8 mouse cellular contexts compared by ENCODE assay signal in genomic region chr5:65390648-65391644, GRCm38 (mm10). TPM values are rescaled to one million over a fixed set of nuclear protein-coding genes. Genes with fewer than 3 reads are reported as not detected.
DNase-seq lines count a peak whose midpoint lies in the region; ATAC-seq and TF ChIP-seq lines count a peak whose summit lies in the region.

TSS of gene Rpl9 (minus strand) at chr5:65391444.
TSS of gene Lias (plus strand) at chr5:65391497.

- peak in 1 of 3 experiments; percentile 10; a peak in 1 of 6 replicates for TF ChIP-seq CTCF in MEL (IDR thresholded peaks at IDR 0.05 in 2 of 3, conservative IDR thresholded peaks at IDR 0.05 in 1 of 3; ENCODE audit: control insufficient read depth in 1 of 3, insufficient read depth in 1 of 3, low read depth in 2 of 3, low read length in 3 of 3, poor library complexity in 1 of 3, severe bottlenecking in 1 of 3)
- no peak for TF ChIP-seq CTCF in cerebellum, adult 2 months (IDR thresholded peaks at IDR 0.05; ENCODE audit: borderline replicate concordance, insufficient read depth, low read depth, low read length)
- no peak for TF ChIP-seq CTCF in forebrain, postnatal 0 days (IDR thresholded peaks at IDR 0.05; ENCODE audit: low read depth)

- peak; percentile 92 to 98 for TF ChIP-seq POLR2A in MEL (IDR thresholded peaks at IDR 0.05; ENCODE audit: control insufficient read depth in 1 of 2, insufficient read depth in 1 of 2, low read depth in 1 of 2, low read length in 2 of 2, poor library complexity in 1 of 2)
- peak; percentile 89 for TF ChIP-seq POLR2A in cerebellum, adult 2 months (IDR thresholded peaks at IDR 0.05; ENCODE audit: borderline replicate concordance, insufficient read depth, low read length)

- H3K4me3 ChIP-seq in MEL (ENCODE audit: control insufficient read depth in 1 of 2, insufficient read depth in 1 of 2, low read depth in 2 of 2, low read length in 2 of 2): peak within 1 kb of the TSS; percentile 72 to 96
- peak within 1 kb of the TSS; percentile 86 for H3K4me3 ChIP-seq in cerebellum, adult 2 months (replicated peaks; ENCODE audit: insufficient read depth, low read depth, low read length)
- H3K4me3 ChIP-seq in forebrain, postnatal 0 days (ENCODE audit: low read depth, low read length): peak within 1 kb of the TSS; percentile 72
- peak within 1 kb of the TSS; percentile 87 for H3K4me3 ChIP-seq in lung, embryonic 15.5 days

- H3K9ac ChIP-seq in MEL (ENCODE audit: control insufficient read depth, low read depth, low read length, poor library complexity, severe bottlenecking): peak within 1 kb of the TSS; percentile 96
- H3K9ac ChIP-seq in forebrain, postnatal 0 days: peak within 1 kb of the TSS; percentile 97
- H3K9ac ChIP-seq in lung, embryonic 15.5 days: peak within 1 kb of the TSS; percentile 98

- H3K27ac ChIP-seq in MEL (ENCODE audit: control insufficient read depth, low read depth, low read length): peak within 1 kb of the TSS; percentile 80
- H3K27ac ChIP-seq in cerebellum, adult 2 months (ENCODE audit: insufficient read depth, low read length): peak within 1 kb of the TSS; percentile 72
- H3K27ac ChIP-seq in forebrain, postnatal 0 days (ENCODE audit: low read depth, low read length): peak within 1 kb of the TSS; percentile 91
- peak within 1 kb of the TSS; percentile 76 for H3K27ac ChIP-seq in lung, embryonic 15.5 days

- peaks cover 31% of the 10 kb centered on the region for H3K79me2 ChIP-seq in MEL (ENCODE audit: control insufficient read depth, insufficient read depth, low read length, poor library complexity)

- DNase-seq in MEL (ENCODE audit: low read depth, low spot score): peak; percentile 99
- DNase-seq in cerebellum, adult 2 months: peak; percentile 99 to 100
- peak; percentile 99 for DNase-seq in forebrain, postnatal 0 days
- DNase-seq in heart, postnatal 4 days: peak; percentile 99
- DNase-seq in layer of hippocampus, adult 8-10 months (ENCODE audit: low spot score in 2 of 2): peak; percentile 98 to 99
- peak; percentile 99 for DNase-seq in ovary, adult 18-20 months (ENCODE audit: low spot score)
- DNase-seq in thymus, postnatal 0 days (ENCODE audit: low spot score): peak; percentile 98

- ATAC-seq in forebrain, postnatal 0 days: peak; percentile 98
- ATAC-seq in lung, embryonic 15.5 days (ENCODE audit: borderline replicate concordance, extremely low read depth, low FRiP score, low TSS enrichment): peak; percentile 97

- TF ChIP-seq EP300 in MEL (IDR thresholded peaks at IDR 0.05; ENCODE audit: low read depth in 1 of 2, low read length in 2 of 2): no peak

- no peaks in the 10 kb centered on the region for H3K9me3 ChIP-seq in MEL (replicated peaks; ENCODE audit: insufficient read depth, low read length)
- no peaks in the 10 kb centered on the region for H3K9me3 ChIP-seq in forebrain, postnatal 0 days (ENCODE audit: low read length)
- no peaks in the 10 kb centered on the region for H3K9me3 ChIP-seq in lung, embryonic 15.5 days

- H3K27me3 ChIP-seq in MEL (ENCODE audit: control insufficient read depth in 1 of 2, insufficient read depth in 2 of 2, low read length in 2 of 2): no peaks in the 10 kb centered on the region
- H3K27me3 ChIP-seq in cerebellum, adult 2 months (ENCODE audit: control insufficient read depth, insufficient read depth, low read length): no peaks in the 10 kb centered on the region
- H3K27me3 ChIP-seq in forebrain, postnatal 0 days (ENCODE audit: insufficient read depth, low read length): no peaks in the 10 kb centered on the region
- H3K27me3 ChIP-seq in lung, embryonic 15.5 days: no peaks in the 10 kb centered on the region

- H3K36me3 ChIP-seq in MEL (ENCODE audit: control insufficient read depth in 1 of 2, insufficient read depth in 2 of 2, low read length in 2 of 2): peaks cover 16 to 19% of the 10 kb centered on the region in 2 experiments
- H3K36me3 ChIP-seq in forebrain, postnatal 0 days (ENCODE audit: insufficient read depth): peaks cover 41% of the 10 kb centered on the region
- peaks cover 44% of the 10 kb centered on the region for H3K36me3 ChIP-seq in lung, embryonic 15.5 days

- H3K4me2 ChIP-seq in forebrain, postnatal 0 days (ENCODE audit: low read depth): peak within 1 kb of the TSS; percentile 68
- peak within 1 kb of the TSS; percentile 82 for H3K4me2 ChIP-seq in lung, embryonic 15.5 days

- H3K4me1 ChIP-seq in MEL (ENCODE audit: control insufficient read depth in 1 of 2, insufficient read depth in 2 of 2, low read length in 2 of 2): peaks cover 2 to 7% of the 10 kb centered on the region in 2 experiments; a peak in 3 of 4 replicates
- H3K4me1 ChIP-seq in cerebellum, adult 2 months (ENCODE audit: control insufficient read depth, insufficient read depth, low read length): no peaks in the 10 kb centered on the region; the same call in 1 of the 2 replicates
- H3K4me1 ChIP-seq in forebrain, postnatal 0 days (ENCODE audit: insufficient read depth): peaks cover 15% of the 10 kb centered on the region
- H3K4me1 ChIP-seq in lung, embryonic 15.5 days: peaks cover 19% of the 10 kb centered on the region

- no peak for TF ChIP-seq RAD21 in MEL (IDR thresholded peaks at IDR 0.05; ENCODE audit: low read depth, low read length)

- WGBS in cerebellum, adult 2 months: under 1% methylated on average over 83 of the region's 83 CpGs
- 2% methylated on average over 83 of the region's 83 CpGs for WGBS in forebrain, postnatal 0 days
- WGBS in lung, embryonic 15.5 days: under 1% methylated on average over 83 of the region's 83 CpGs

TF ChIP-seq in MEL, 35 proteins besides CTCF, POLR2A, EP300 and RAD21 (continues in another document):
- peak; percentile 98 for TF ChIP-seq MYC (IDR thresholded peaks at IDR 0.05; ENCODE audit: low read depth, low read length)
- TF ChIP-seq CHD1 (IDR thresholded peaks at IDR 0.05; ENCODE audit: low read depth, low read length): peak; percentile 67; the same call in 1 of the 2 replicates
- peak; percentile 98 for TF ChIP-seq TBP (IDR thresholded peaks at IDR 0.05; ENCODE audit: low read depth, low read length)
- no peak for TF ChIP-seq MYB (IDR thresholded peaks at IDR 0.05; ENCODE audit: low read depth, low read length)
- peak; percentile 99 for TF ChIP-seq SIN3A (IDR thresholded peaks at IDR 0.05; ENCODE audit: low read length)
- no peak for TF ChIP-seq MEF2A (IDR thresholded peaks at IDR 0.05; ENCODE audit: extremely low read depth, insufficient replicate concordance, low read depth, low read length, poor library complexity, severe bottlenecking)
- TF ChIP-seq USF1 (IDR thresholded peaks at IDR 0.05; ENCODE audit: low read depth, low read length): no peak
- peak; percentile 65 for TF ChIP-seq ETS1 (IDR thresholded peaks at IDR 0.05; ENCODE audit: low read depth, low read length)
- peak; percentile 93 for TF ChIP-seq MAX (IDR thresholded peaks at IDR 0.05; ENCODE audit: low read length)
- TF ChIP-seq UBTF (IDR thresholded peaks at IDR 0.05; ENCODE audit: borderline replicate concordance, insufficient read depth, low read depth, low read length): no peak
- no peak for TF ChIP-seq ZKSCAN1 (IDR thresholded peaks at IDR 0.05; ENCODE audit: low read depth, low read length)
- TF ChIP-seq SMC3 (IDR thresholded peaks at IDR 0.05; ENCODE audit: low read depth, low read length): no peak
- TF ChIP-seq NRF1 (IDR thresholded peaks at IDR 0.05; ENCODE audit: insufficient read depth, low read depth, low read length, poor library complexity, severe bottlenecking): 0 out of 2 replicates have a peak, but pooled peaks have one; percentile 26
- TF ChIP-seq GATA1 (IDR thresholded peaks at IDR 0.05; ENCODE audit: low read depth, low read length): no peak
- TF ChIP-seq ELF1 (IDR thresholded peaks at IDR 0.05; ENCODE audit: low read depth, low read length): peak; percentile 79
- TF ChIP-seq ZMIZ1 (IDR thresholded peaks at IDR 0.05; ENCODE audit: low read depth, low read length): peak; percentile 91
- peak; percentile 59; the same call in 1 of the 2 replicates for TF ChIP-seq MAZ (IDR thresholded peaks at IDR 0.05; ENCODE audit: low read depth, low read length)
- TF ChIP-seq BHLHE40 (IDR thresholded peaks at IDR 0.05; ENCODE audit: borderline replicate concordance, low read depth, low read length): no peak
- TF ChIP-seq CHD2 (IDR thresholded peaks at IDR 0.05; ENCODE audit: low read length): no peak
- no peak for TF ChIP-seq MAFK (IDR thresholded peaks at IDR 0.05; ENCODE audit: borderline replicate concordance, low read depth, low read length)
- peak; percentile 94 for TF ChIP-seq KAT2A (conservative IDR thresholded peaks at IDR 0.05; ENCODE audit: low read depth, low read length)
- TF ChIP-seq ZNF384 (IDR thresholded peaks at IDR 0.05; ENCODE audit: low read depth, low read length): no peak
- TF ChIP-seq TCF12 (IDR thresholded peaks at IDR 0.05; ENCODE audit: low read depth, low read length): peak; percentile 87
- no peak for TF ChIP-seq TAL1 (IDR thresholded peaks at IDR 0.05; ENCODE audit: low read length)

RNA-seq across cellular contexts. Expression of gene Rpl9, which starts in this region (rescaled TPM):
- 2,063 and 2,181 TPM in 2 replicates for total RNA-seq in MEL (2012; rRNA removed)
- 1,000 to 10,000 TPM in 1 of 2 experiments, not detected in 1; 1,251 TPM for polyA plus RNA-seq in MEL (2012; ENCODE audit: insufficient read depth in 1 of 2, insufficient read length in 2 of 2, low read depth in 1 of 2, low replicate concordance in 2 of 2, missing spikeins in 1 of 2)
- 431 and 479 TPM in 2 replicates for polyA plus RNA-seq in cerebellum, adult 2 months (2012; rRNA removed)
- 1,175 and 1,405 TPM in 2 replicates for total RNA-seq in forebrain, postnatal 0 days (2014; rRNA removed)
- 694 and 787 TPM in 2 replicates for polyA plus RNA-seq in forebrain, postnatal 0 days (2015; fragmentation: Nextera tagmentation; extraction: Ambion mirVana)
- total RNA-seq in heart, postnatal 4 days (2021): 1,000 to 10,000 TPM; 1,343 to 1,505 TPM
- total RNA-seq in layer of hippocampus, adult 8-10 months (2022): 100 to 1,000 TPM; 695 to 839 (median 753) TPM
- 991 and 1,022 TPM in 2 replicates for polyA plus RNA-seq in lung, embryonic 15.5 days (2015; fragmentation: Nextera tagmentation; extraction: Ambion mirVana)
- 1,355 and 1,379 TPM in 2 replicates for polyA plus RNA-seq in thymus, postnatal 0 days (2015; fragmentation: Nextera tagmentation; extraction: Ambion mirVana)

RNA-seq across cellular contexts. Expression of gene Lias, which starts in this region (rescaled TPM):
- 52.4 and 55.3 TPM in 2 replicates for total RNA-seq in MEL (2012; rRNA removed)
- 10 to 100 TPM in 1 of 2 experiments, not detected in 1; 47.1 TPM for polyA plus RNA-seq in MEL (2012; ENCODE audit: insufficient read depth in 1 of 2, insufficient read length in 2 of 2, low read depth in 1 of 2, low replicate concordance in 2 of 2, missing spikeins in 1 of 2)
- 46.3 and 47.0 TPM in 2 replicates for polyA plus RNA-seq in cerebellum, adult 2 months (2012; rRNA removed)
- 35.6 and 41.5 TPM in 2 replicates for total RNA-seq in forebrain, postnatal 0 days (2014; rRNA removed)
- 66.4 and 66.5 TPM in 2 replicates for polyA plus RNA-seq in forebrain, postnatal 0 days (2015; fragmentation: Nextera tagmentation; extraction: Ambion mirVana)
- 10 to 100 TPM; 71.5 to 76.2 TPM for total RNA-seq in heart, postnatal 4 days (2021)
- total RNA-seq in layer of hippocampus, adult 8-10 months (2022): 10 to 100 TPM; 29.3 to 36.6 (median 33.2) TPM
- 55.5 and 57.2 TPM in 2 replicates for polyA plus RNA-seq in lung, embryonic 15.5 days (2015; fragmentation: Nextera tagmentation; extraction: Ambion mirVana)
- polyA plus RNA-seq in thymus, postnatal 0 days (2015; fragmentation: Nextera tagmentation; extraction: Ambion mirVana): 69.5 and 74.3 TPM in 2 replicates

Comparison
In these comparisons a context has a peak if more than half of its experiments do, and no peak if none do; other contexts are left out.
1. Peak in every context shown above with its lines: DNase-seq, ATAC-seq, H3K4me3 ChIP-seq and H3K27ac ChIP-seq.